Mouse (Mus musculus) adrenal gland, postnatal 10 days (tissue): ENCODE data around the gene Crybg3. TPM values are rescaled to one million over a fixed set of nuclear protein-coding genes. Genes with fewer than 3 reads are reported as not detected.

Experiments used
- DNase-seq: peaks from one replicate; pipeline ENCODE4 v3.0.0; 2021; ENCODE audit warnings: mixed read lengths
- total RNA-seq, 2 experiments: library from RNA; stranded (reverse); gene quantifications; 2 replicates each; pipeline ENCODE4 v1.2.3; 2021

Crybg3 gene
- total RNA-seq, 2 experiments from 2014 or later = 16.3 to 19.3 TPM

DNA sequence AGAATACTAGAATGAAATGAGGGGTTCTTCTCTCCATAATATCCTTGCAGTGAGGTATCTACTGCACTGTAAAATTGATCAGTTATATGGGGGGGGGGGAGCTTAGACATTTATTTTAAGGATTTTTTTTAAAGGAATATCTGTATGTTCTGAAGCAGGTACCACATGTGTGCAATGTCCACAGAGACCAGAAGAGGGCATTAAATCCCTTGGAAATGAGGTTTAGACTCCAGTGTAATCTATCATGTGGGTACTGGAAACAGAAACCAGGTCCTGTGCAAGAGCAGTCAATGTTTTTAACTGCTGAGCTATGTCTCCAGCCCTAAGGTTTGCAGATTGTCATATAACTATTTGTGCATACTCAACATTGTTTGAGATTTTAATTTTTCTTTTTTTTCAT is 151.7 kb downstream of the Crybg3 start:
- no peak for DNase-seq

DNA sequence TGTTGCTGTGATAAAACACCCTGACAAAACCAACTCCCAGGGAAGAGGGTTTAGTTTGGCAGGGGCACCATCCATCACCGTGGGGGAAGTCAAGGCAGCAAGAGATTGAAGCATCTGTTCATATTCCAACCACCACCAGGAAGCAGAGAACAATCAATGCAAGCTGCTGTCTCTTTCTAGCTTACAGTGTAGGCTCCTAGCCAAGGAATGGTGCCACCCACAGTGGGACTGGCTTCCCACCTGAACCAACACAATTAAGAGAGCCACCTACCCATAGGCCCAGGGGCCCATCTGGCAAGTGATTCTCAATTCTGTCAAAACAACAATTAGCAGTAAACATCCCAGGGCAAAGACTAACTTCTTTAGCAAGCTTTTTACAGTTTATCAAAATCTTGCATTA is 152.6 kb downstream of the Crybg3 start:
- no peak for DNase-seq

DNA sequence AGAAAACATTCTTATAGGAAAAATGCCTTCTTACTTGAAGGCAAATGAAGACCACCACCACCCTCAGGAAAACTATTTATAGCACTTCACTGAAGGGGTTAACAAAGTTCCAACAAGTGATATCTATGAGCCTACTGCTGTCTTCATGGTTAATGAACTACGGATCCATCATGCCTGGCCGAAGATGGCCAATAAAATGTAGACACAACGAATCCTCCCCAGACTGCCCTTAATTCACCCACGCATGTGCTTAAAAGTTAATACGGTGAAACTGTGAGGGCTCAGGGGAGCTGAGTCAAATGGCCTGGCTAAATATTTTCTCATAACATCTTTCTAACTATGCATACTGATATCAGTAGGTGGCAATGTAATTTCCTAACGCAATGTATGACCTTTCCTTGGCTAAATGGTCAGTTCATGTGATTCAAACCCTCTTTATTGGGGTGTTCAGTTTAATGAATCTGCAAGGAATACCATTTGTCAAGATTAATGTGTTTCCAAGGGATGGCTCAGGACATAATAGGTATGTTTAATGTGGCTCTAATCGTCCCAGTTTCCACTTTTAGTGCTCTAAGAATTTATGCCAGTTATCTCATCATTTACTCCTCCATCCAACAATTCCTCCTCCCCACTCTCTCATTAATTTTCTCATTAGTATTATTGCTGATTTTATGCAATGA is 155.8 kb downstream of the Crybg3 start:
- DNase-seq = no peak

Other genes with a start within 250 kb of the Crybg3 start
- not detected for gene Olfr209, start 237.0 kb downstream of the Crybg3 start, total RNA-seq
- not detected for gene Gabrr3, start 193.6 kb downstream of the Crybg3 start, total RNA-seq
- gene Riox2, start 129.2 kb downstream of the Crybg3 start, total RNA-seq = 10 to 100 TPM; 17.6 to 25.0 TPM
- gene Arl6, start 38.4 kb upstream of the Crybg3 start, total RNA-seq = 1 to 10 TPM; 8.1 to 8.7 TPM